Mouse (Mus musculus): ENCODE results near the gene Ppbp. TPM values are rescaled to one million over a fixed set of nuclear protein-coding genes. Genes with fewer than 3 reads are reported as not detected.

The Ppbp gene
- polyA plus RNA-seq, 1 experiment from 2014 or later: 2.7 TPM

DNA sequence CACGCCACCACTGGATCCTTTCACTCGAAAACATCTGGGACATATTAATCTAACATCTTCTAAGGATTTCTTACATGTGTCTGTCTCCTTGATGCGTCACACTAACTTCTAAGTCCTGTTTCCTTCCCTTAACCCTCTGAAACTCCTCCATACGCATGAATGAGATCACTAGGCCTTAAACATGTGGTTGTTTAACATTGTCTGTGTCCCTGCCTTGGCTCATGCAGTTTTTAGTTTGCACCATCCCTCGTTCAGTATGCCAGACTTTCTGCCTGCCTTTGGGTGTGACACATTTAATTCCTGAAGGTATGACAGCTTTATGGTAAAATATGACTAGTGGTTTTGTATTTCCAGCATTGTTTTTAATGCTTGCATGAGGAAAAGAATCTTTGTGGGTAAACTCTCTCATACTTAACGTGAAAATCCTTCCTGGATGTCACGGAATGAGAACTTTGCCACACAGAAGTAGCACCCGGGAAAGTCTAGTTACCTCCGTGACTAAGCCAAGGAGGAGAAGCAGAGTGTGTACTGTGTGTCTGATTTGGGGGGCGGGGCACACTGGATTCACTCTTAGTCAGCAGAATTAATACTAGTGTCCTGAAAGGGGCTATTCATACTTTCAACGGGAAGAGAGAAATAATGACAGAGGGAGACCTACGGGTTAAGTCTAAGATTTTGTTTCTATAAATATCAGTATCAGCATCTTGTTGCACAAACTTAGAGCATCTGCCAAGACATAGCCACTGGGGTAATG is 4.2 kb upstream of the Ppbp start:
- no peak overlapping the region for H3K9ac ChIP-seq
- H3K4me1 ChIP-seq: peaks cover 9% of the 10 kb centered on the region
- H3K27ac ChIP-seq (replicated peaks): no peak overlapping the region
- no peak overlapping the region for H3K4me2 ChIP-seq (replicated peaks)
- H3K9me3 ChIP-seq (replicated peaks): no peaks in the 10 kb centered on the region
- WGBS: 43% methylated on average over 12 of the region's 12 CpGs
- peaks cover 18% of the 10 kb centered on the region for H3K27me3 ChIP-seq
- ATAC-seq (ENCODE audit: insufficient number of reproducible peaks, low FRiP score, low TSS enrichment, low read depth): no peak
- no peaks in the 10 kb centered on the region for H3K36me3 ChIP-seq
- no peak overlapping the region for H3K4me3 ChIP-seq (replicated peaks)

DNA sequence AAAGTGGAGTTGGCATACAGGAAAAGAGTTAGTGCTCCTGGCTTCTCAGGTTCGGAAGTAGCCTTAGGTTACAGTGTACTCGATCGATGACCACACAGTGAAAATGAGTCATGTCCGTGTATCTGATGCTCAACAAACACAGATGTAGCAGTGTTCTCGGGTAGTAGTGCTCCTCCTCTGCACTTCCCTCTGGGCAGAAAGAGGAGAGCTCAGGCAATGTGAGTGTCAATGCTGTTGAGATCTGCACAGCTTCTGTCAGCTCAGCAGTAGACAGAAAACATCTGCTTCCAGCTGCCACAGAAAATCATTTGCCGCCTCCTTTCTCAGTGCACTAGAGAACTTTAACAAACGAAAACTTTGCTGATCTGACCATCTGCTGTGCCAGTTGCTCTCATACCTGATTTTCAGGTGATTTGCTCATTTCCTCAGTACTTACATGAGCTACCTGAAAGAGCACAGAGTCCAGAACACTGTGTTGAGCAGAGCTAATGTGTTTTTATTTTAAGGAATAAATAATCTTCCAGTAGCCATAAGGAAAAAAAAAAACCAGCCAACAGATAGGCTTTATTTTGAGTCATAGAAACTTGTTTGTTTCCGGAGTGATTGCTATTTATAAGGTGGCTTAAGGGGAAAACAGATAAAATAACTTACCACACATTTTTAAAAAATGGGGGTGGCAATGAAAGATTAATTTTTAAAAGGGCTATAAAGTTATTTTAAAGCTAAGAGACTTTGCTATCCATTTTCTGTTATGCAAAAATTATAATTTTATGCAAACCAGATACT is 2.3 kb upstream of the Ppbp start:
- H3K9me3 ChIP-seq (replicated peaks): no peaks in the 10 kb centered on the region
- 33% methylated on average over 8 of the region's 8 CpGs for WGBS
- H3K4me2 ChIP-seq (replicated peaks): no peak overlapping the region

DNA sequence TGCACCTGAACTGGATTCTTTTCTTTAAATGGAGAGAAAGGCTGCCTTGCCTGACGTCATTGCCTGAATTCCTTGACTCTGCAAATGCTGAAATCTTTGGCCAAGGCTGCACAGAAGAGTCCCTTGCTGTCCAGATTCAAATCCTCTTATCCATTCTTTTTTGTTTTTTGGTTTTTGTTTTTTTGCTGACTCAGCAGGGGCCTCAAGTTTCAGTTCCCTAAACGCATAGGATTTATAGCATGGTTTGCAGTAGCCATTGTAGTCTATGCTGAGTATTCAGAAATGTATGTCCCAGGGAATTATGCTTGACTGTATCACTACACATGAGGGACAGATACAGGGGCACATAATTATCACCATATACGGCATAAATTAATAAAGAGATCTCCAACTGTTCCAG is 3.1 kb downstream of the Ppbp start:
- H3K9me3 ChIP-seq (replicated peaks): no peaks in the 10 kb centered on the region
- ATAC-seq (ENCODE audit: insufficient number of reproducible peaks, low FRiP score, low TSS enrichment, low read depth): no peak
- H3K27me3 ChIP-seq: peaks cover 4% of the 10 kb centered on the region; the same call in 1 of the 2 replicates
- H3K4me3 ChIP-seq (replicated peaks): no peak overlapping the region
- H3K27ac ChIP-seq (replicated peaks): no peak overlapping the region
- H3K36me3 ChIP-seq: no peaks in the 10 kb centered on the region
- H3K4me1 ChIP-seq: no peaks in the 10 kb centered on the region
- WGBS: 60% methylated on average over 3 of the region's 3 CpGs
- no peak overlapping the region for H3K4me2 ChIP-seq (replicated peaks)
- H3K9ac ChIP-seq: no peak overlapping the region

More for the DNA sequence above, 2.3 kb upstream of the Ppbp start:
- ATAC-seq (ENCODE audit: insufficient number of reproducible peaks, low FRiP score, low TSS enrichment, low read depth): no peak
- no peak overlapping the region for H3K9ac ChIP-seq
- no peak overlapping the region for H3K4me3 ChIP-seq (replicated peaks)
- 0 out of 2 replicates have a peak, but pooled peaks cover 2% of the 10 kb centered on the region for H3K4me1 ChIP-seq
- H3K36me3 ChIP-seq: no peaks in the 10 kb centered on the region
- peaks cover 12% of the 10 kb centered on the region for H3K27me3 ChIP-seq
- H3K27ac ChIP-seq (replicated peaks): no peak overlapping the region

GRCm38 (mm10) chr5:90771880-90772653 is 3.7 kb downstream of the Ppbp start, which contains the start of gene Pf4:
Gene Pf4 (plus strand): TSS chr5:90772435.
- no peak within 1 kb of the TSS for H3K4me2 ChIP-seq (replicated peaks)
- peaks cover 4% of the 10 kb centered on the region; the same call in 1 of the 2 replicates for H3K27me3 ChIP-seq
- no peaks in the 10 kb centered on the region for H3K4me1 ChIP-seq
- ATAC-seq (ENCODE audit: insufficient number of reproducible peaks, low FRiP score, low TSS enrichment, low read depth): no peak
- no peaks in the 10 kb centered on the region for H3K9me3 ChIP-seq (replicated peaks)
- no peaks in the 10 kb centered on the region for H3K36me3 ChIP-seq
- H3K9ac ChIP-seq: no peak within 1 kb of the TSS
- WGBS: 81% methylated on average over 16 of the region's 16 CpGs
- no peak within 1 kb of the TSS for H3K27ac ChIP-seq (replicated peaks)
- H3K4me3 ChIP-seq (replicated peaks): no peak within 1 kb of the TSS

DNA sequence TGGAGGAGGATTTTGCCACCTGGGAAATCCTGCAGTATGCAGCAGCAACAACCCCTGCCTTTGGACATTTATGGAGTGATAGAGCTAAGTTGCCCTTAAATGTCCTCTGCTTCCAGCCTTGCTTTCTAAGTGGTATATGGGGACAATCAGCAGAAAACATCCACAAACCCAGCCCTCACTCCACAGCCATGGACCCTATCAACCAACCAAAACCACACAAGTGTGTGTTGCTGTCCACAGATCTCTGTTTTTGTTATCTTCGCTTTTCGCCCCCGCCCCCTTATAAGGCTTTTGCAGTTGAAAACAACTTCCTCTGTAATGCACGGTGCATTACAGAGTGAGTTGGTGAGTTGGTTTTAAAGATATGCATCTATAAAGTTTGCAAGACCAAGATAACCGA is 7.2 kb downstream of the Ppbp start:
- no peak overlapping the region for H3K27ac ChIP-seq (replicated peaks)
- ATAC-seq (ENCODE audit: insufficient number of reproducible peaks, low FRiP score, low TSS enrichment, low read depth): no peak
- no peak overlapping the region for H3K4me2 ChIP-seq (replicated peaks)
- H3K9me3 ChIP-seq (replicated peaks): no peaks in the 10 kb centered on the region
- 84% methylated on average over 5 of the region's 5 CpGs for WGBS
- no peak overlapping the region for H3K4me3 ChIP-seq (replicated peaks)
- no peaks in the 10 kb centered on the region for H3K4me1 ChIP-seq
- H3K9ac ChIP-seq: no peak overlapping the region
- H3K36me3 ChIP-seq: no peaks in the 10 kb centered on the region
- H3K27me3 ChIP-seq: no peaks in the 10 kb centered on the region

DNA sequence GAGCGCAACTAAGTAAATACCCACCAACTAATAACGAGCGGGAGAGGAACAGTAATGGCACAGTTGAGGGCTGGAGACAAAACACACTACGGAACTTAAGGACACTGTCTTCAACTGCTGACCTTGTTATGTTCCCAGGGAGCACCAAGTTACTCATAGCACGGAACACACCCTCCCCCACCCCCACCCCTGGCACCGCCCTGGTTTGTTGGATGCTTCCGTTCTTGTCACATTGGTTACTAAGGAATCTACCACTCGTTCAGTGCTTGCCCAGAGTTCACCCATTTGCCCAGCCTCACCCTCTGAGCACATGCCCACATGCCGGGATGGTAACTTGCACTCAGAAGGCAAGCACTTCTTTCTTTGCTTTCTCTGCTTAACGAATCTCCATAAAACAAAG is 9.3 kb downstream of the Ppbp start:
- H3K4me2 ChIP-seq (replicated peaks): no peak overlapping the region
- ATAC-seq (ENCODE audit: insufficient number of reproducible peaks, low FRiP score, low TSS enrichment, low read depth): no peak
- no peaks in the 10 kb centered on the region for H3K27me3 ChIP-seq
- H3K9ac ChIP-seq: no peak overlapping the region
- H3K4me1 ChIP-seq: no peaks in the 10 kb centered on the region
- H3K9me3 ChIP-seq (replicated peaks): no peaks in the 10 kb centered on the region
- WGBS: 81% methylated on average over 10 of the region's 10 CpGs
- H3K36me3 ChIP-seq: no peaks in the 10 kb centered on the region
- no peak overlapping the region for H3K27ac ChIP-seq (replicated peaks)
- H3K4me3 ChIP-seq (replicated peaks): no peak overlapping the region

DNA sequence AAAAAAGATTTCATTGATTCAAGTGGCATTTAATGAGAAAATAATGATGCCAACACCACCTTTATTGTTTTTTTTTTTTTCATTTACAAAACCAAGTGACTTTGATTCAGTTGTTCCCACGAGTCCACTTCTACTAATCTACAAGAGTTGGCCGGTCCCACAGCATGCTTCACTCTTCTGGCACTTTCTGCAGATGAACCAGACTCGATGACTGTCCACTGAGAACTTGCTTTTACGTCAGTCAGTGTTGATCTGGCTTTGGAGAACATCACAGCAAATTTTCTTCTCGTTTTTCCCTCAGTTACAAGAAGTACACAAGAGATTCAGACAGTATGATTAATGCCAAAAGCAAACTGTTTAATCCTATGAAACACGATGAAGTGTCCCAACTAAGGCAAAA is 10.5 kb downstream of the Ppbp start:
- Histone ChIP-seq H3K36me3 (no peaks in the 10 kb centered on the region), H3K4me1 (no peaks in the 10 kb centered on the region), H3K9me3 (replicated peaks) (no peaks in the 10 kb centered on the region), H3K27me3 (no peaks in the 10 kb centered on the region), H3K4me3 (replicated peaks) (no peak overlapping the region), H3K27ac (replicated peaks) (no peak overlapping the region), H3K9ac (no peak overlapping the region), H3K4me2 (replicated peaks) (no peak overlapping the region)
- WGBS: 72% methylated on average over 6 of the region's 6 CpGs
- ATAC-seq (ENCODE audit: insufficient number of reproducible peaks, low FRiP score, low TSS enrichment, low read depth): no peak

GRCm38 (mm10) chr5:90783697-90784096 is 15.4 kb downstream of the Ppbp start:
- H3K4me1 ChIP-seq: peaks cover 8% of the 10 kb centered on the region
- ATAC-seq (ENCODE audit: insufficient number of reproducible peaks, low FRiP score, low TSS enrichment, low read depth): no peak
- H3K27ac ChIP-seq (replicated peaks): no peak overlapping the region
- H3K9me3 ChIP-seq (replicated peaks): no peaks in the 10 kb centered on the region
- H3K4me2 ChIP-seq (replicated peaks): no peak overlapping the region
- peaks cover 9% of the 10 kb centered on the region for H3K27me3 ChIP-seq
- H3K36me3 ChIP-seq: no peaks in the 10 kb centered on the region
- H3K4me3 ChIP-seq (replicated peaks): no peak overlapping the region
- H3K9ac ChIP-seq: no peak overlapping the region
- WGBS: 78% methylated on average over 3 of the region's 3 CpGs

- 18% methylated on average over 26 of the region's 26 CpGs for WGBS
- H3K4me1 ChIP-seq: peaks cover 8% of the 10 kb centered on the region
Measured at GRCm38 (mm10) chr5:90785659-90786588, 17.6 kb downstream of the Ppbp start, which contains the start of gene Cxcl3. Gene Cxcl3 (plus strand): TSS chr5:90786103.

GRCm38 (mm10) chr5:90788114-90788513 is 19.8 kb downstream of the Ppbp start:
- Histone ChIP-seq H3K9ac (no peak overlapping the region), H3K4me3 (replicated peaks) (no peak overlapping the region), H3K9me3 (replicated peaks) (no peaks in the 10 kb centered on the region), H3K4me2 (replicated peaks) (no peak overlapping the region), H3K27me3 (peaks cover 9% of the 10 kb centered on the region), H3K36me3 (no peaks in the 10 kb centered on the region), H3K27ac (replicated peaks) (no peak overlapping the region), H3K4me1 (peaks cover 8% of the 10 kb centered on the region)
- no peak for ATAC-seq (ENCODE audit: insufficient number of reproducible peaks, low FRiP score, low TSS enrichment, low read depth)
- 72% methylated on average over 4 of the region's 4 CpGs for WGBS

More at GRCm38 (mm10) chr5:90785659-90786588, 17.6 kb downstream of the Ppbp start, which contains the start of gene Cxcl3:
- Histone ChIP-seq H3K9me3 (replicated peaks) (no peaks in the 10 kb centered on the region), H3K4me3 (replicated peaks) (peak within 1 kb of the TSS; percentile 29), H3K4me2 (replicated peaks) (peak within 1 kb of the TSS; percentile 61), H3K9ac (no peak within 1 kb of the TSS), H3K27ac (replicated peaks) (no peak within 1 kb of the TSS), H3K27me3 (peaks cover 9% of the 10 kb centered on the region), H3K36me3 (no peaks in the 10 kb centered on the region)
- peak; percentile 63; the same call in 1 of the 2 replicates for ATAC-seq (ENCODE audit: insufficient number of reproducible peaks, low FRiP score, low TSS enrichment, low read depth)
